Mouse (Mus musculus) liver, adult 2 months (tissue): ENCODE results near the gene Zfp931. TPM values are rescaled to one million over a fixed set of nuclear protein-coding genes. Genes with fewer than 3 reads are reported as not detected.

Experiments used
- polyA plus RNA-seq: library from polyadenylated mRNA; depleted of rRNA; stranded (reverse); fragments of >200 nt; gene quantifications from 2 replicates; pipeline ENCODE4 v1.2.3, GENCODE M21; 2012; rRNA removed
- total RNA-seq: library from RNA; depleted of rRNA; stranded (reverse); fragments of >200 nt; gene quantifications from 2 replicates; pipeline ENCODE4 v1.2.3, GENCODE M21; 2014; rRNA removed

Zfp931 gene
- total and polyA plus RNA-seq, 2 experiments, result 1.3 to 15.0 TPM

Other genes with a start within 250 kb of the Zfp931 start
- gene Gm14325, start 238.1 kb downstream of the Zfp931 start, total RNA-seq, result 23.4 and 34.7 TPM in 2 replicates
- 4.0 and 5.1 TPM in 2 replicates for gene Gm14325, start 238.1 kb downstream of the Zfp931 start, polyA plus RNA-seq
- 5.9 and 7.7 TPM in 2 replicates for gene Gm14327, start 181.4 kb downstream of the Zfp931 start, total RNA-seq
- 1.3 and 1.8 TPM in 2 replicates for gene Gm14327, start 181.4 kb downstream of the Zfp931 start, polyA plus RNA-seq
- 1.4 and 5.3 TPM in 2 replicates for gene Zfp972, start 152.9 kb downstream of the Zfp931 start, total RNA-seq
- gene Zfp972, start 152.9 kb downstream of the Zfp931 start, polyA plus RNA-seq, result 0.24 TPM in 1 of 2 replicates, not detected in the other
- 8.9 and 12.6 TPM in 2 replicates for gene Gm14326, start 121.2 kb downstream of the Zfp931 start, total RNA-seq
- gene Gm14326, start 121.2 kb downstream of the Zfp931 start, polyA plus RNA-seq, result 0.80 and 0.97 TPM in 2 replicates
- 15.2 and 20.0 TPM in 2 replicates for gene Zfp971, start 55.2 kb downstream of the Zfp931 start, total RNA-seq
- gene Zfp971, start 55.2 kb downstream of the Zfp931 start, polyA plus RNA-seq, result 1.1 TPM in 2 replicates
- not detected in 2 replicates for gene Phactr3, start 40.5 kb upstream of the Zfp931 start, total RNA-seq
- not detected in 2 replicates for gene Phactr3, start 40.5 kb upstream of the Zfp931 start, polyA plus RNA-seq